Mouse (Mus musculus) urinary bladder, postnatal 10 days (tissue): ENCODE results near the gene Gm30737.
"Not testable (repeated sequence)": the region's sequence is repeated elsewhere in the genome, so short reads cannot be mapped to it uniquely, and the experiment has no call there.

Experiments used
- DNase-seq: peaks from one replicate; pipeline ENCODE4 v3.0.0; 2022; ENCODE audit warnings: low spot score

Gene Gm30737

DNA sequence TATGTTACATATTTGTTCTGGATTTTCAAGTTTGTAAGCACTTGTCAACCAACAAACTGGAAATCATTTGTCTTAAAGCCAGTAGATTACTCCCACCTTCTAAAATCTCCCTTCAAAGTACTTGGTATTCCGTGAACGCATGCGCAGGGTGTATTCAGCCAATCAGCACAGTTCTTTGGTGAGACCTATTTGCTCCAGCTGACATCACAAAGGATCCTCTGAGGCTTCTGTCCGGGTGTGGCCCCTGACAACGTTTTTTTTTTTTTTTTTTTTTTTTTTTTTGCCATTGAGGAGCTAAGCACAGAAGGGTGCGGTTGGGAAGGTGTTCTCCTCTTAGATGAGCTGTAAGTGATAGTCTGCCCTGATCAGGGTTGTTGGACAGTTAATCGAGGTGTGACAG, at the start of gene Gm30737:
Gene Gm30737, plus strand, starts transcription at position 301 of the 400 bp plus-strand sequence.
- DNase-seq, result not testable (repeated sequence)
